Mouse (Mus musculus) embryo, embryonic 11 days (tissue): ENCODE results near the gene Trat1.
A peak's percentile ranks its signal among the peaks of the same experiment; 100 is the strongest.

ENCODE experiments used
- DNase-seq: peaks from one replicate; pipeline ENCODE4 v3.0.0-alpha.2; 2015

Gene Trat1

GRCm38 (mm10) chr16:48771971-48772445 lies at the start of gene Trat1:
Gene Trat1 (minus strand): TSS chr16:48772021.
- DNase-seq = no peak

- no peak for DNase-seq
Observed at GRCm38 (mm10) chr16:48818524-48818923, 46.7 kb upstream of the Trat1 start.

- DNase-seq = no peak
Observed at GRCm38 (mm10) chr16:48816695-48817094, 44.9 kb upstream of the Trat1 start, which contains the start of gene Retnlb. Gene Retnlb (plus strand): TSS chr16:48816856.

GRCm38 (mm10) chr16:48811881-48812436 lies 40.1 kb upstream of the Trat1 start:
- DNase-seq = no peak

GRCm38 (mm10) chr16:48809374-48809773 lies 37.6 kb upstream of the Trat1 start:
- peak; percentile 11 for DNase-seq

- DNase-seq = no peak
Observed at GRCm38 (mm10) chr16:48806521-48806920, 34.7 kb upstream of the Trat1 start.

GRCm38 (mm10) chr16:48805412-48805811 lies 33.6 kb upstream of the Trat1 start:
- DNase-seq = no peak

GRCm38 (mm10) chr16:48800906-48801305 lies 29.1 kb upstream of the Trat1 start:
- no peak for DNase-seq

GRCm38 (mm10) chr16:48799470-48799869 lies 27.6 kb upstream of the Trat1 start:
- no peak for DNase-seq

- DNase-seq = no peak
Observed at GRCm38 (mm10) chr16:48798285-48798684, 26.5 kb upstream of the Trat1 start.

- no peak for DNase-seq
Observed at GRCm38 (mm10) chr16:48788704-48789185, 16.9 kb upstream of the Trat1 start.

- no peak for DNase-seq
Observed at GRCm38 (mm10) chr16:48786258-48786657, 14.4 kb upstream of the Trat1 start.

- no peak for DNase-seq
Observed at GRCm38 (mm10) chr16:48777254-48777653, 5.4 kb upstream of the Trat1 start.

GRCm38 (mm10) chr16:48769183-48769582 lies 2.6 kb downstream of the Trat1 start:
- DNase-seq = no peak

- no peak for DNase-seq
Observed at GRCm38 (mm10) chr16:48760643-48761481, 11.0 kb downstream of the Trat1 start.

GRCm38 (mm10) chr16:48750145-48750827 lies 21.5 kb downstream of the Trat1 start:
- DNase-seq = peak; percentile 29

GRCm38 (mm10) chr16:48745418-48745817 lies 26.4 kb downstream of the Trat1 start:
- DNase-seq = no peak

- no peak for DNase-seq
Observed at GRCm38 (mm10) chr16:48745011-48745410, 26.8 kb downstream of the Trat1 start.

- no peak for DNase-seq
Observed at GRCm38 (mm10) chr16:48741549-48741948, 30.3 kb downstream of the Trat1 start.

GRCm38 (mm10) chr16:48739974-48740373 lies 31.8 kb downstream of the Trat1 start:
- DNase-seq = no peak

- no peak for DNase-seq
Observed at GRCm38 (mm10) chr16:48738429-48738828, 33.4 kb downstream of the Trat1 start.

- DNase-seq = no peak
Observed at GRCm38 (mm10) chr16:48736890-48737289, 34.9 kb downstream of the Trat1 start.

GRCm38 (mm10) chr16:48720259-48720658 lies 51.6 kb downstream of the Trat1 start:
- no peak for DNase-seq
